Mouse (Mus musculus): Measurements from ENCODE around the gene Gm28827. TPM values are rescaled to one million over a fixed set of nuclear protein-coding genes. Genes with fewer than 3 reads are reported as not detected.

The Gm28827 gene
- not detected in 2 replicates for polyA plus RNA-seq (2012; rRNA removed)

DNA sequence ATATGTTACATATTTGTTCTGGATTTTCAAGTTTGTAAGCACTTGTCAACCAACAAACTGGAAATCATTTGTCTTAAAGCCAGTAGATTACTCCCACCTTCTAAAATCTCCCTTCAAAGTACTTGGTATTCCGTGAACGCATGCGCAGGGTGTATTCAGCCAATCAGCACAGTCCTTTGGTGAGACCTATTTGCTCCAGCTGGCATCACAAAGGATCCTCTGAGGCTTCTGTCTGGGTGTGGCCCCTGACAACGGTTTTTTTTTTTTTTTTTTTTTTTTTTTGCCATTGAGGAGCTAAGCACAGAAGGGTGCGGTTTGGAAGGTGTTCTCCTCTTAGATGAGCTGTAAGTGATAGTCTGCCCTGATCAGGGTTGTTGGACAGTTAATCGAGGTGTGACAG, at the start of gene Gm28827:
Gene Gm28827, plus strand, starts transcription at position 301 of the 400 bp plus-strand sequence.

